Mouse (Mus musculus) kidney, adult 2 months (tissue): ENCODE results near the gene Anpep.

Experiments used
- CTCF ChIP-seq: fragments of 200-500 bp; conservative IDR thresholded peaks from 2 replicates; pipeline ENCODE4 v1.5.1; 2011; ENCODE audit warnings: low read depth, mild to moderate bottlenecking, control low read depth, low read length, moderate library complexity, mixed read lengths; ENCODE audit not compliant: insufficient read depth, insufficient read length
- POLR2A ChIP-seq: fragments of 200-500 bp; IDR thresholded peaks from one replicate; pipeline ENCODE4 v1.6.1; 2011; ENCODE audit warnings: low read depth, low read length, control low read depth

- TF ChIP-seq CTCF (no peak), POLR2A (no peak)
These were observed 32.5 kb downstream of the Anpep start for GRCm38 (mm10) chr7:79828341-79828740.
